24 mouse cellular contexts compared by ENCODE assay signal in genomic region chr17:5063471-5064176, GRCm38 (mm10).
DNase-seq lines count a peak whose midpoint lies in the region; ATAC-seq and TF ChIP-seq lines count a peak whose summit lies in the region.
"Had no signal": no experiment of that assay in that cellular context is flagged by ENCODE, and none has a peak within 500 bp of the region (broad histone marks: within the 10 kb centered on the region; RNA-seq: fewer than 3 reads in every experiment).

No protein-coding gene starts in this region.

- no peak overlapping the region for H3K4me2 ChIP-seq in intestine, postnatal 0 days (replicated peaks; ENCODE audit: low read depth)
- no peak overlapping the region for H3K4me2 ChIP-seq in intestine, embryonic 15.5 days (replicated peaks)
- H3K4me2 ChIP-seq: embryonic facial prominence, embryonic 15.5 days; heart, embryonic 12.5 days; hindbrain, embryonic 14.5 days; neural tube, embryonic 12.5 days had no signal

- H3K4me1 ChIP-seq in intestine, postnatal 0 days (replicated peaks; ENCODE audit: control insufficient read depth, insufficient read depth, low read length): 0 out of 2 replicates have a peak, but pooled peaks cover 7% of the 10 kb centered on the region
- peaks cover 40% of the 10 kb centered on the region for H3K4me1 ChIP-seq in intestine, embryonic 15.5 days (replicated peaks)

- ATAC-seq in intestine, postnatal 0 days: peak; percentile 64; the same call in 1 of the 2 replicates
- ATAC-seq in intestine, embryonic 15.5 days: no peak
- ATAC-seq in CD4-positive, CD25-positive, alpha-beta regulatory T cell, adult 4 months: peak; percentile 40
- ATAC-seq in neutrophil, adult 5-6 weeks (ENCODE audit: extremely low read depth, insufficient number of reproducible peaks, low FRiP score, poor library complexity, severe bottlenecking): peak; percentile 43; the same call in 1 of the 2 replicates
- ATAC-seq: forebrain, postnatal 0 days; liver, postnatal 0 days had no signal

- H3K36me3 ChIP-seq in intestine, postnatal 0 days (ENCODE audit: control insufficient read depth, insufficient read depth): no peaks in the 10 kb centered on the region
- H3K36me3 ChIP-seq in intestine, embryonic 15.5 days: no peaks in the 10 kb centered on the region
- H3K36me3 ChIP-seq: embryonic facial prominence, embryonic 15.5 days; heart, embryonic 12.5 days; limb, embryonic 10.5 days; neural tube, embryonic 12.5 days had no signal

- no peaks in the 10 kb centered on the region for H3K27me3 ChIP-seq in intestine, postnatal 0 days (replicated peaks; ENCODE audit: control insufficient read depth, insufficient read depth, low read length)
- no peaks in the 10 kb centered on the region for H3K27me3 ChIP-seq in intestine, embryonic 15.5 days (replicated peaks)
- H3K27me3 ChIP-seq: embryonic facial prominence, embryonic 15.5 days; heart, embryonic 12.5 days; neural tube, embryonic 12.5 days had no signal

- H3K4me3 ChIP-seq in intestine, postnatal 0 days (ENCODE audit: low read depth, low read length): no peak overlapping the region
- H3K4me3 ChIP-seq in intestine, embryonic 15.5 days (replicated peaks): no peak overlapping the region
- H3K4me3 ChIP-seq: embryonic facial prominence, embryonic 15.5 days; forebrain, embryonic 10.5 days; heart, embryonic 12.5 days; left cerebral cortex, adult 2 months; limb, embryonic 10.5 days; neural tube, embryonic 12.5 days had no signal

- no peak overlapping the region for H3K9ac ChIP-seq in intestine, postnatal 0 days (ENCODE audit: low read depth, low read length)
- H3K9ac ChIP-seq in intestine, embryonic 15.5 days: no peak overlapping the region
- H3K9ac ChIP-seq: embryonic facial prominence, embryonic 15.5 days; forebrain, postnatal 0 days; heart, embryonic 12.5 days; hindbrain, embryonic 14.5 days; liver, postnatal 0 days; neural tube, embryonic 12.5 days had no signal

- no peak overlapping the region for H3K27ac ChIP-seq in intestine, postnatal 0 days (ENCODE audit: low read depth, low read length)
- H3K27ac ChIP-seq in intestine, embryonic 15.5 days: no peak overlapping the region
- H3K27ac ChIP-seq: embryonic facial prominence, embryonic 15.5 days; forebrain, embryonic 10.5 days; hindbrain, embryonic 14.5 days; kidney, postnatal 0 days; left cerebral cortex, adult 2 months; limb, embryonic 10.5 days; neural tube, embryonic 12.5 days had no signal

- no peaks in the 10 kb centered on the region for H3K9me3 ChIP-seq in intestine, postnatal 0 days (ENCODE audit: control insufficient read depth)
- H3K9me3 ChIP-seq in intestine, embryonic 15.5 days: no peaks in the 10 kb centered on the region
- H3K9me3 ChIP-seq: embryonic facial prominence, embryonic 15.5 days; forebrain, embryonic 10.5 days; heart, embryonic 12.5 days; limb, embryonic 10.5 days; neural tube, embryonic 12.5 days had no signal

- WGBS in intestine, postnatal 0 days: 80% methylated on average over 9 of the region's 9 CpGs
- WGBS in intestine, embryonic 15.5 days: 85% methylated on average over 9 of the region's 9 CpGs

- no peak for TF ChIP-seq CTCF in intestine, postnatal 0 days (IDR thresholded peaks at IDR 0.05; ENCODE audit: low read depth)

- DNase-seq in induced T-regulatory cell, adult 2 months (ENCODE audit: low read depth): peak; percentile 37
- no peak for DNase-seq in right cerebral cortex, postnatal 25 days
- no peak for DNase-seq in frontal cortex, postnatal 36 days (ENCODE audit: low spot score in 2 of 2)
- DNase-seq: adrenal gland, adult 8-10 months; cerebellum, postnatal 25 days; forebrain, postnatal 0 days; heart, postnatal 14 days; kidney, adult 18-20 months; layer of hippocampus, adult 9-11 months; liver, postnatal 0 days; lung, postnatal 10 days; right cerebral cortex, adult 18-20 months had no signal
